Mouse (Mus musculus): ENCODE results near the gene Ppp1r9b.

GRCm38 (mm10) chr11:94987341-94987740, 3.5 kb upstream of the Ppp1r9b start:
- TF ChIP-seq CTCF (conservative IDR thresholded peaks at IDR 0.05; ENCODE audit: low read length) = no peak
- TF ChIP-seq NANOG (IDR thresholded peaks at IDR 0.05; ENCODE audit: borderline replicate concordance, low read length) = no peak

Data from E14TG2a.4 (cell line).